Mouse (Mus musculus) stomach, postnatal 0 days (tissue): Measurements from ENCODE around the gene Arhgef25.

ENCODE experiments used
- CTCF ChIP-seq: IDR thresholded peaks from 2 replicates; pipeline ENCODE4 v1.5.1; 2016; ENCODE audit warnings: antibody characterized with exemption, low read depth, mild to moderate bottlenecking, moderate library complexity
- EP300 ChIP-seq: optimal IDR thresholded peaks from 2 replicates; pipeline ENCODE3; 2016; ENCODE audit warnings: antibody characterized with exemption

GRCm38 (mm10) chr10:127211414-127211854 is 21.6 kb upstream of the Arhgef25 start, which contains the start of gene Pip4k2c:
- TF ChIP-seq CTCF (no peak), EP300 (no peak)
